Mouse (Mus musculus) lung, embryonic 16.5 days (tissue): Measurements from ENCODE around the gene Slc25a29. TPM values are rescaled to one million over a fixed set of nuclear protein-coding genes. Genes with fewer than 3 reads are reported as not detected.

ENCODE experiments used
- ATAC-seq: fragments of 200-750 bp; cut with Nextera tagmentation; 2 replicates; pipeline ENCODE4 v1.8.0; 2017; ENCODE audit warnings: low read depth, mild to moderate bottlenecking, moderate library complexity
- H3K27ac ChIP-seq: fragments of 300-500 bp; sonication (generic); 2 replicates; pipeline ENCODE4 v1.5.1; 2014; ENCODE audit warnings: mild to moderate bottlenecking, control low read depth, low read length
- H3K27me3 ChIP-seq: fragments of 300-500 bp; sonication (generic); 2 replicates; pipeline ENCODE4 v1.6.1; 2014; ENCODE audit warnings: low read depth, low read length, mixed read lengths; ENCODE audit not compliant: control insufficient read depth, insufficient read depth
- H3K36me3 ChIP-seq: fragments of 300-500 bp; sonication (generic); 2 replicates; pipeline ENCODE4 v1.6.1; 2014; ENCODE audit warnings: low read length; ENCODE audit not compliant: control insufficient read depth, insufficient read depth
- H3K4me1 ChIP-seq: fragments of 300-500 bp; sonication (generic); replicated peaks from 2 replicates; pipeline ENCODE4 v1.6.1; 2014; ENCODE audit warnings: low read length, mixed read lengths; ENCODE audit not compliant: control insufficient read depth, insufficient read depth
- H3K4me2 ChIP-seq: fragments of 300-500 bp; sonication (generic); 2 replicates; pipeline ENCODE4 v1.6.1; 2014; ENCODE audit warnings: low read depth, low read length, control low read depth
- H3K4me3 ChIP-seq: fragments of 300-500 bp; sonication (generic); 2 replicates; pipeline ENCODE4 v1.5.1; 2014; ENCODE audit warnings: mild to moderate bottlenecking, low read length, control low read depth
- H3K9ac ChIP-seq: fragments of 300-500 bp; sonication (generic); 2 replicates; pipeline ENCODE4 v1.6.1; 2014; ENCODE audit warnings: low read length, control low read depth
- H3K9me3 ChIP-seq: fragments of 300-500 bp; sonication (generic); 2 replicates; pipeline ENCODE4 v1.6.1; 2016; ENCODE audit warnings: low read length; ENCODE audit not compliant: control insufficient read depth
- WGBS: fragments of 180-500 bp; shearing (Covaris S2); extraction: QIAGEN DNeasy Blood & Tissue Kit; methylation state at CpG from one replicate; pipeline ENCODE4 v1.1.7; 2014; 5-methylcytosine and 5-hydroxymethylcytosine counted together
- polyA plus RNA-seq: library from polyadenylated mRNA; unstranded; fragments of >200 nt; fragmentation: Nextera tagmentation; extraction: Ambion mirVana; gene quantifications from 2 replicates; pipeline ENCODE4 v1.2.1, GENCODE M21; 2015

The Slc25a29 gene
- polyA plus RNA-seq, 1 experiment from 2014 or later, result 7.8 TPM

DNA sequence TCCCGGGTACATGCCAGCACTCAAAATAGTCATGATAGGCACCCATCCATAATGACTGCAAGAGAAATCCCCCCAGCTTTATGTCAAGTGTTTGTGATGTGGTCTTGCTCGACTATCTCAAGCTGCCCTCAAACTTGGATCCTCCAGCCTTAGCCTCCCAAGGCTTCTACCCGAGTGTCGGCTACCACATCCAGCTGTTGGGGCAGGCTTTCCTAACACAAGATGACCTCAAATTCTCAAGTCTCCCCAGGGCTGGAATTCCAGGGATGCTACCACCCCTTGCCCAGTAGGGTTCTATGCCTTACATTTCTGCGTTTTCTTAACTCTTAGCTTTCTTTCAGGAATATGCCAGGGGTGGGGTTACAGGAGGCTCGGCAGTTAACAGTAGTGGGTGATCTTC is 5.3 kb downstream of the Slc25a29 start:
- peaks cover 8% of the 10 kb centered on the region for H3K36me3 ChIP-seq
- H3K27ac ChIP-seq, result no peak overlapping the region
- no peak overlapping the region for H3K4me3 ChIP-seq
- no peak for ATAC-seq
- no peaks in the 10 kb centered on the region for H3K9me3 ChIP-seq
- no peak overlapping the region for H3K9ac ChIP-seq
- 57% methylated on average over 6 of the region's 6 CpGs for WGBS
- H3K4me1 ChIP-seq, result peaks cover 16% of the 10 kb centered on the region
- H3K27me3 ChIP-seq, result no peaks in the 10 kb centered on the region
- H3K4me2 ChIP-seq, result no peak overlapping the region

DNA sequence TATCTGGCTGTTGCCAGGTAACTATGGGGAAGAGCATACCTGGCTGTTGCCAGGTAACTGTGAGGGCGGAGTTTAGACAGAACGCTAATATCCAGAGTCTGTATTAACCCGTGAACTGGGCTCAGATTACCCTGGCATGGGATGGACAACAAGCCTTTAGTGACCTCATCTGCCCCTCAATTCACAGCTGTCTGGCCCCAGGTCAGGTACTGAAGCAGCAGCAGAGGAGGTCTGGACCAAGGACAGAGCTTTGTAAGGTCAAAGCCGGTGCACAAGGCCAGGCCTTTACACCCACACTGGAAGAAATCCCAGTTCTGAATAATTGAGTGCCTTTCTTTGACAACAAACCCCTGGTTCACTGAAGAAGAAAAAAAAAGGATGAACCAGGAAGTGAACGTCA is 6.0 kb downstream of the Slc25a29 start:
- WGBS, result 54% methylated on average over 5 of the region's 5 CpGs

DNA sequence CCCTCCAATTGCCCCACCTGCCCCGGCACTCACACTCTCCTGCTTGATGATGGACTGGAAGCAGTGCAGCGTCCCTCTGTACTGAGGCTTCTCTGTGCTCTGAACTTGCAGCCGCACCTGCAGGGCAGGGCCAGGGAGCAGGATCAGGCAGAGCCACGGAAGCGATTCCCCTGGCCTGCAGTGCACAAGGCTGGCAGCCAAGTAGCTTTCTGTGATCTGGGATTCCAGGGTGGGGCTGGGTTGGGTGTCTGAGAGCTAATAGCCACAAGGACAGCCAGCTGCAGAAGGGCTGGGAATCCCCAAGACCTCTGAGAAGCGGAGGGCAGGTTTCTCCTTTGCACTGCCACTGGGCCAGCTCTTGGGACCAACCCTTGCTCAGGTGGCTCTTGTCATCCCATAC is 8.0 kb downstream of the Slc25a29 start:
- no peak overlapping the region for H3K4me3 ChIP-seq
- ATAC-seq, result no peak
- H3K4me1 ChIP-seq, result peaks cover 8% of the 10 kb centered on the region
- H3K9ac ChIP-seq, result no peak overlapping the region
- H3K4me2 ChIP-seq, result no peak overlapping the region
- 88% methylated on average over 6 of the region's 6 CpGs for WGBS
- H3K27ac ChIP-seq, result no peak overlapping the region
- H3K27me3 ChIP-seq, result no peaks in the 10 kb centered on the region
- H3K9me3 ChIP-seq, result no peaks in the 10 kb centered on the region
- H3K36me3 ChIP-seq, result peaks cover 8% of the 10 kb centered on the region

More for the DNA sequence above, 6.0 kb downstream of the Slc25a29 start:
- no peak for ATAC-seq
- H3K4me3 ChIP-seq, result no peak overlapping the region
- H3K4me1 ChIP-seq, result peaks cover 9% of the 10 kb centered on the region
- peaks cover 8% of the 10 kb centered on the region for H3K36me3 ChIP-seq
- no peak overlapping the region for H3K27ac ChIP-seq
- no peak overlapping the region for H3K4me2 ChIP-seq
- no peaks in the 10 kb centered on the region for H3K9me3 ChIP-seq
- H3K27me3 ChIP-seq, result no peaks in the 10 kb centered on the region
- no peak overlapping the region for H3K9ac ChIP-seq

DNA sequence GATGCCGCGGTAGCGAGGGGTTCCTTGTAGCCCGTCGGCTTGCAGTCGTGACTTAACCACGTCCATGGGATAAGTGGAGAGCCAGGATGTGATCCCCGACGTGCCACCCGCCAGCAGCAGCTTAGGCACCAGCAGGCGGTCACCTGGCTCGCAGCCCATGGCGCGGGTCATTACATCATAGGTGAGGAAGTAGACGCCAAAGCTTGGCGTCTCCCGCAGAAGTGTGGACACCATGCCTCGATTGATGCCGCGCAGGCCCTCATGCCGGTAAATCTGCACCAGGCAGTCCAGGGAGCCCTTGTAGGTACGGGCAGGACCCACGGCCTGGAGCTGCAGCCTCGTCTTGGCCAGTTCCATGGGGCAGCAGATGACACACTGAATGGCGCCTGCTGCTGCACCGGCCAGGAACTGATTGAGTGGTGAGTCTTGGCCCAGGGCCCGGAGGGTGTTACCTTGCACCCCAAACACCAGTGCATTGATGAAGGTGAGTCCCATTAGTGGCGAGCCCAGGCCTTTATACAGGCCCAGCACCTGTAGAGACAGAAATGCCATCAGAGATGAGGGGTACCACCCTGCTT is 8.6 kb downstream of the Slc25a29 start:
- WGBS, result 89% methylated on average over 28 of the region's 28 CpGs
- no peak for ATAC-seq
- Histone ChIP-seq H3K9me3 (no peaks in the 10 kb centered on the region), H3K27ac (no peak overlapping the region), H3K36me3 (peaks cover 8% of the 10 kb centered on the region), H3K27me3 (no peaks in the 10 kb centered on the region), H3K4me1 (peaks cover 4% of the 10 kb centered on the region), H3K4me3 (no peak overlapping the region), H3K4me2 (no peak overlapping the region), H3K9ac (no peak overlapping the region)

DNA sequence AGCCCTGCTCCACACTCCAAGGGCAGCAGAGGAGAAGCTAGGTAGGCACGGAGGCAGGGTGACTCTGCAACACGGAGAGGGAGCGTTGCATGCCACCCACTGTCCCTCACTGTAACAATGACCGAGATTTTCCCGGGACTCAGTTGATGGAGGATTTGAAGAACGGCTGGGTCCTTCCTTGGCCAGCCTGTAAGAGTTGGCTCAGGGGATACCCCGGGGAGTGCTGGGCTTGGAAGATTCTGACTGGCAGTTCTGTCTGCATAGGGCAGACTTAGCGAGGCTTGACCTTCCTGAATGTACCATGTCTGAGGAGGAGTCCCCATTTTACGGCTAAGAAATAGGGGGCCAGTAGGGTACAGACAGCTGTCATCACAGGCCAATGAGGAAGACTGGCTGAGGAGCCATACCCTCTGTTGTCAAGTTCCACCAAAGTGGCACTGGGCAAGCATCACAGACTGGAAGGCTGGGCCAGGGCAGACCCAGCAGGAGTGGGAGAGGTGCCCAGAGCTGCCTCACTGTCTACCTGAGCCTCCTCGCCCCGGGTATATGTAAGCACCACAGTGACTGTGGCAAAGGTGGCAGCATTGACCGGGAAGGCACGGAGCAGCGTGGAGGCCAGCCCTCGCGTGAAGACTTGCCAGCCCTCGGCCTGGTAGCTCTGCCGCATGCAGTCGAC is 9.3 kb downstream of the Slc25a29 start:
- Histone ChIP-seq H3K27me3 (no peaks in the 10 kb centered on the region), H3K4me2 (no peak overlapping the region), H3K36me3 (peaks cover 8% of the 10 kb centered on the region), H3K27ac (no peak overlapping the region), H3K9me3 (no peaks in the 10 kb centered on the region), H3K9ac (no peak overlapping the region), H3K4me1 (no peaks in the 10 kb centered on the region; the same call in 1 of the 2 replicates), H3K4me3 (no peak overlapping the region)
- ATAC-seq, result no peak
- 93% methylated on average over 19 of the region's 19 CpGs for WGBS

DNA sequence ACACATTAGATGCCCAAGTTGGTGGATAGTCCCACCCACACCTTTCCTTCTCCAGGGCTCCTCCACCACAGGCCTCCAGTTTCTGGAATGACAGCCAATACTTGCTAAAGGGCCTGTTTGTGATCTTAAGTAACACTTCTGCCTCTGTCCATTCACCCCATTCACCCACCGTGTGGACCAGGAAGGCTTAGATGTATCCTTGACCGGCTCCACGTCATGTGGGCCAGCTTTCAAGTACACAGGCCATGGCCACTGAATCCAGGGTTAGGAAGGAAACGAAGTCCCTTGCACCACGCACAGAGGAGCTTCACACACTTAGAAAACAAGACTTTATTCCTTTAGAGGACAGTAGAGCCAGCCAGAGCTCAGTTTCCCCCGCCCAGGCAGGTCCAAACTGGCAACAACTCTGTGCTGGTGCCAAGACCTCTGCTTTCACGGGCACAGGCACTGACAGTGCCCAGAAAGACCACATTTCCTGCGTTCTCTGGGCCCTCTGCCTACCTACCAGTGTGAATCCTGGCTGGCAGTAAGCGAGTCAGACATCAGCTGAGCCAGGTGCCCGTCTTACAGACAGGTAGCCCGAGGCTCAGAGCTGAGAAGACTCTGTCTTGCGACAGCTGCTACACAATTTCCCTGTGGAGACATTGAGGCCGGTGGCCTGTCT is 10.0 kb downstream of the Slc25a29 start:
- no peak for ATAC-seq
- H3K4me3 ChIP-seq, result no peak overlapping the region
- H3K27ac ChIP-seq, result no peak overlapping the region
- no peak overlapping the region for H3K9ac ChIP-seq
- no peaks in the 10 kb centered on the region for H3K27me3 ChIP-seq
- H3K36me3 ChIP-seq, result peaks cover 8% of the 10 kb centered on the region
- H3K4me1 ChIP-seq, result no peaks in the 10 kb centered on the region; the same call in 1 of the 2 replicates
- no peak overlapping the region for H3K4me2 ChIP-seq
- no peaks in the 10 kb centered on the region for H3K9me3 ChIP-seq
- 93% methylated on average over 13 of the region's 13 CpGs for WGBS

DNA sequence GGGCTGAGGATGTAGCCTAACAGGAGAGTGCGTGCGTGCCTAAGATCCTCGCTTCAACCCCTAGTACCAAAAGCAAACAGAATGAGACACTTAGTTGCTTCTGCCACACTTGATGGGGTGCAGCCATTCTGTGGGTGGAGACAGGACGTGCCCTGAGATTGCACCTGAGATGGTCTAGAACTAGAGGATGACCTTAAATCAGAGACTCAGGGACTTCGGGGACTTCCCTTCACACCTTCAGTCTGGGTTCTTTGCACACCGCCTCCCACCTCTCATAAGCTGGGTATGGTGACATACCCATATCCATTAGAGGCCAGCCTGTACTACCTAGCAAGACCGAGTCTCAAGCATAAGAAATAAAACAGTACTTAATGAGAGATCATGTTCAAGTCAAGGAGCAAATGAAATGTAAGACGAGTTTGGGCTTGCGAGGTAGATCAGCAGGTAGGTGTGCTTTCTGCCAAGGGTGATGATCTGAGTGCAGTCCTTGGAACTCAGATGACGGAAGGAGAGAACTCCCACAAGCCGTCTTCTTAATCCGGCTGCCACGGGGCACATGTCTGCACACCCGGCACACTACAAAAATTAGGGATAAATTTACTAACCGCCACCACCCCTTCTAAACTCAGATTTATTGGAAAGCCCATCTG is 11.3 kb downstream of the Slc25a29 start:
- WGBS, result 89% methylated on average over 15 of the region's 15 CpGs
- Histone ChIP-seq H3K4me1 (no peaks in the 10 kb centered on the region; the same call in 1 of the 2 replicates), H3K27ac (no peak overlapping the region), H3K27me3 (no peaks in the 10 kb centered on the region), H3K9ac (no peak overlapping the region), H3K4me2 (no peak overlapping the region), H3K9me3 (no peaks in the 10 kb centered on the region), H3K36me3 (peaks cover 8% of the 10 kb centered on the region), H3K4me3 (no peak overlapping the region)
- no peak for ATAC-seq

DNA sequence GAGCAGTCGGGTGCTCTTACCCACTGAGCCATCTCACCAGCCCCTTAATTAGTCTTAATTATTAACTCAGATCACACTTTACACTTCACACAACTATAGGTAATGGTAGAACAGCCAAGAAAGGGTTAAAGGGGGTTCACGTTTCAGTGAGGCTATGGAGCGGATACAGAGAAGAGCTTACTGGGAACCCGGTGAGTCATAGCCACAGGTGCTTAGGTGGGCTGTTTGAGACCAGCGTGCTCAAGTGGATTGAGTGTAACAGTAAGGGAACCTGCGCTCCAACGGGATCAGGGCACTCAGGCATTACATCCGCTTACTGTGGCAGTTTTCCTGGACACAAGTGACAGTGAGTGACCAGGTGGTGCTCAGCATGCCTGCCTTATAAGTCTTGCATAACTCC is 12.6 kb downstream of the Slc25a29 start:
- H3K4me2 ChIP-seq, result no peak overlapping the region
- H3K27me3 ChIP-seq, result no peaks in the 10 kb centered on the region
- no peaks in the 10 kb centered on the region for H3K9me3 ChIP-seq
- H3K4me3 ChIP-seq, result no peak overlapping the region
- H3K27ac ChIP-seq, result no peak overlapping the region
- H3K4me1 ChIP-seq, result no peaks in the 10 kb centered on the region
- no peak overlapping the region for H3K9ac ChIP-seq
- 47% methylated on average over 8 of the region's 8 CpGs for WGBS
- ATAC-seq, result no peak
- peaks cover 16% of the 10 kb centered on the region for H3K36me3 ChIP-seq

DNA sequence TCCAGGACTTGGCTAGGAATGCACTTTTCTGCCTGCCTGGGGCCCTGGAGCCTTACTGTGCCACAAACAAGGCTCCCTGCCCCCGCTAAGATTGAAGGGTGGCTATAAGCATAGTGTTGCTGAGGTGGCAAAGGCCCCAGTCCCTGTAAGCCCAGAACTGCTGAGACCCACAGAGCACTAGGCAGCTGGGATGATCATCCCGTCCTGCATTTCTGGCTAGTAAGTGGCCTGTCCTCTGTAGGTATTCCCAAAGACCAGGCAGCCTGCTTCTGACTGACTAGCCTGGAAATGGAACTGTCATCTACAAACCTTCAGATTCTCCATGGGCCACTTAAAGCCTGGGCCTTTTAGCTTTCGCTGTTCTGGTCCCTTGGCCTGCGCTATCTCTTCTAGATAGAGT is 15.2 kb downstream of the Slc25a29 start:
- Histone ChIP-seq H3K27me3 (no peaks in the 10 kb centered on the region), H3K4me2 (no peak overlapping the region), H3K27ac (no peak overlapping the region), H3K4me3 (no peak overlapping the region), H3K4me1 (no peaks in the 10 kb centered on the region), H3K9ac (no peak overlapping the region), H3K36me3 (peaks cover 13% of the 10 kb centered on the region), H3K9me3 (no peaks in the 10 kb centered on the region)
- 87% methylated on average over 4 of the region's 4 CpGs for WGBS
- ATAC-seq, result no peak
